Mouse (Mus musculus) inflammation-experienced regulatory T-cells, adult 16 weeks (primary cell): ENCODE results near the gene Anks6. TPM values are rescaled to one million over a fixed set of nuclear protein-coding genes. Genes with fewer than 3 reads are reported as not detected.

Experiments
- polyA plus RNA-seq: library from polyadenylated mRNA; unstranded; fragments of 100-300 nt; shearing (Covaris generic); gene quantifications from one replicate; pipeline ENCODE4 v1.2.1, GENCODE M21; 2017

Gene Anks6
- polyA plus RNA-seq = 0.43 TPM

GRCm38 (mm10) chr4:47056791-47057509 is at the start of gene Anks6:
TSS of gene Anks6 (minus strand) at chr4:47057427.

GRCm38 (mm10) chr4:47091493-47092386 is 34.5 kb upstream of the Anks6 start, which contains the start of gene Galnt12:
TSS of gene Galnt12 (plus strand) at chr4:47091909.

DNA sequence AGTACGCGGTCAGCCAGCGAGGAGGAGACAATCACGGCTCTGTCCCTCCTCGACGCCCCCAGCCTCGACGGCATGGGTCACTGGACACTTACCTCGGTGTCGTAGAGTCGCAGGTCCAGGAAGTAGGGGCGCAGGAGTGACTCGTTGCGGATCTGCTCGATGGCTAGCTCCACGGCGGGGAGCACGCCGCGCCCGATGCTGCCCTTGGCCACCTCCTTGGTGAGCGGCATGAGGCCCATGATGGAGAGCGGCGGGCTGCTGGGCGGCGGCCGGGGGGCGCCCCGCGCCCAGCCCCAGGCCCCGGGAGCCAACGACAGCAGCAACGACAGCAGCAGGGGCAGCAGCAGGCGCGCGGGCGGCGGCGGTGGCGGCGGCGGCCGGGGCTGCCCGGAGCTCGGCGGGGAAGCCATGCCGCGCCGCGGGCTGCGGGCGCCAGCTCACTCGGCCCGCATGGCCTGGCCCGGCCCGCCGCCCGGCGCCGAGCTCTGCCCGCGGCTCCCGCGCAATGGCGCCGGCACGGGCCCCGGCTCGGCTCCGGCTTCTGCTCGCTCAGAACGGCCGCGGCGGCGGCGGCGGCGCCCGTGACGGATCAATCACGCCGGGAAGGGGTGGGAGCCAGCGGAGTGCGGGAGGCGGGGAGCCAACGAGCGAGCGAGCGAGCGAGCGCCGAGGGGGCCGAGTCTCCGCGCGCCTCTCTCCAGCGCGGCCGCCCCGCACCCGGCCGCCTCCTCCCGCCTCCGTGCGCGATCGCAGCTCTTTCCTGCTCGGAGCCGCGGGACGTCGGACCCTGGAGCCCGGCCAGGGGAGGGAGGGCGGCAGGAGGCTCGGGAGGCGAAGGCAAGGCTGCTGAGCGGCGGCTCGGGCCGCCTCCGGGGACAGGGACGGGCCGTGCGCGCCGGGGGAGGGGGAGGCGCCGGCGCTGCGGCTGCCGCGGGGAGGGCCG is 65.9 kb downstream of the Anks6 start, which contains the start of gene Gabbr2:
Gene Gabbr2 (minus strand): TSS at position 858 of the 943 bp plus-strand sequence.

Other genes starting within 250 kb of the Anks6 start
- gene Gabbr2, start 65.6 kb downstream of the Anks6 start, polyA plus RNA-seq = not detected
- gene Galnt12, start 34.5 kb upstream of the Anks6 start, polyA plus RNA-seq = 8.8 TPM
- 1.0 TPM for gene Col15a1, start 150.7 kb upstream of the Anks6 start, polyA plus RNA-seq